In genomic region chr10:3972237-3972636, GRCm38 (mm10) we compare ENCODE assay signal across 8 mouse cellular contexts. TPM values are rescaled to one million over a fixed set of nuclear protein-coding genes. Genes with fewer than 3 reads are reported as not detected.
DNase-seq lines count a peak whose midpoint lies in the region; ATAC-seq and TF ChIP-seq lines count a peak whose summit lies in the region.

No protein-coding gene starts in this region.

- 87% methylated on average over 9 of the region's 9 CpGs for WGBS in heart, embryonic 15.5 days
- 90% methylated on average over 9 of the region's 9 CpGs for WGBS in embryonic facial prominence, embryonic 10.5 days
- WGBS in limb, embryonic 14.5 days: 80% methylated on average over 9 of the region's 9 CpGs

- 0 out of 2 replicates have a peak overlapping the region, but pooled peaks have one; percentile 79 for H3K4me3 ChIP-seq in heart, embryonic 15.5 days
- peak overlapping the region; percentile 73 for H3K4me3 ChIP-seq in embryonic facial prominence, embryonic 10.5 days
- no peak overlapping the region for H3K4me3 ChIP-seq in limb, embryonic 14.5 days (replicated peaks; ENCODE audit: low read length)

- no peak overlapping the region for H3K9ac ChIP-seq in heart, embryonic 15.5 days
- no peak overlapping the region for H3K9ac ChIP-seq in limb, embryonic 14.5 days (ENCODE audit: low read depth, low read length, severe bottlenecking)

- H3K4me1 ChIP-seq in heart, embryonic 15.5 days (replicated peaks): peaks cover 13% of the 10 kb centered on the region
- H3K4me1 ChIP-seq in embryonic facial prominence, embryonic 10.5 days: peaks cover 40% of the 10 kb centered on the region
- H3K4me1 ChIP-seq in limb, embryonic 14.5 days (ENCODE audit: control insufficient read depth, insufficient read depth, low read length): peaks cover 12% of the 10 kb centered on the region; the same call in 1 of the 2 replicates

- no peaks in the 10 kb centered on the region for H3K9me3 ChIP-seq in heart, embryonic 15.5 days (replicated peaks)
- H3K9me3 ChIP-seq in embryonic facial prominence, embryonic 10.5 days: no peaks in the 10 kb centered on the region
- no peaks in the 10 kb centered on the region for H3K9me3 ChIP-seq in limb, embryonic 14.5 days (ENCODE audit: control insufficient read depth, low read length)

- H3K27me3 ChIP-seq in heart, embryonic 15.5 days: no peaks in the 10 kb centered on the region
- no peaks in the 10 kb centered on the region for H3K27me3 ChIP-seq in embryonic facial prominence, embryonic 10.5 days (replicated peaks; ENCODE audit: low read depth, poor library complexity, severe bottlenecking)
- no peaks in the 10 kb centered on the region for H3K27me3 ChIP-seq in limb, embryonic 14.5 days (ENCODE audit: control insufficient read depth, insufficient read depth, low read length)

- TF ChIP-seq POLR2A in limb, embryonic 14.5 days (IDR thresholded peaks at IDR 0.05; ENCODE audit: borderline replicate concordance, extremely low read depth, insufficient read depth, insufficient read length): no peak

- no peaks in the 10 kb centered on the region for H3K36me3 ChIP-seq in heart, embryonic 15.5 days
- no peaks in the 10 kb centered on the region for H3K36me3 ChIP-seq in embryonic facial prominence, embryonic 10.5 days (replicated peaks)
- H3K36me3 ChIP-seq in limb, embryonic 14.5 days (ENCODE audit: control insufficient read depth, insufficient read depth, low read length): no peaks in the 10 kb centered on the region

- H3K4me2 ChIP-seq in heart, embryonic 15.5 days: peak overlapping the region; percentile 92
- peak overlapping the region; percentile 95 for H3K4me2 ChIP-seq in limb, embryonic 14.5 days (replicated peaks; ENCODE audit: low read depth, low read length, severe bottlenecking)

- ATAC-seq in heart, embryonic 15.5 days (replicated peaks; ENCODE audit: insufficient number of reproducible peaks, insufficient read depth, low FRiP score, low read depth): no peak
- ATAC-seq in limb, embryonic 14.5 days (ENCODE audit: low FRiP score, low read depth): no peak

- no peak for DNase-seq in heart, adult 18-20 months
- DNase-seq in A20 (ENCODE audit: low read depth, low spot score): peak; percentile 45
- DNase-seq in embryonic facial prominence, embryonic 10.5 days (ENCODE audit: low spot score): no peak
- DNase-seq in limb, embryonic 14.5 days (ENCODE audit: low spot score): no peak
- DNase-seq in ovary, postnatal 10 days (ENCODE audit: low spot score): no peak
- no peak for DNase-seq in adrenal gland, adult 18-20 months (ENCODE audit: low spot score in 2 of 2)
- no peak for DNase-seq in natural killer cell, adult 2 months (ENCODE audit: low spot score in 2 of 2)

- H3K27ac ChIP-seq in heart, embryonic 15.5 days: peak overlapping the region; percentile 93; the same call in 1 of the 2 replicates
- no peak overlapping the region for H3K27ac ChIP-seq in embryonic facial prominence, embryonic 10.5 days (replicated peaks)
- H3K27ac ChIP-seq in limb, embryonic 14.5 days (replicated peaks; ENCODE audit: low read depth, low read length): 0 out of 2 replicates have a peak overlapping the region, but pooled peaks have one; percentile 89

RNA-seq across cellular contexts. Expression of gene Mthfd1l, which starts 0.7 kb away (rescaled TPM):
- polyA plus RNA-seq in heart, embryonic 15.5 days (2015; fragmentation: Nextera tagmentation; extraction: Ambion mirVana): 7.5 and 8.3 TPM in 2 replicates
- under 1 TPM; 0.69 to 0.90 TPM for total RNA-seq in heart, adult 18-20 months (2021)
- 20.4 and 24.5 TPM in 2 replicates for polyA plus RNA-seq in embryonic facial prominence, embryonic 10.5 days (2016; fragmentation: Nextera tagmentation; extraction: Ambion mirVana)
- polyA plus RNA-seq in limb, embryonic 14.5 days (2012; rRNA removed): 8.2 and 10.2 TPM in 2 replicates
- polyA plus RNA-seq in limb, embryonic 14.5 days (2014; fragmentation: Nextera tagmentation; extraction: Ambion mirVana): 10.1 and 10.4 TPM in 2 replicates
- total RNA-seq in adrenal gland, adult 18-20 months (2021): 1 to 10 TPM; 2.4 to 3.7 TPM
